23 mouse cellular contexts compared by ENCODE assay signal in the genomic region with DNA sequence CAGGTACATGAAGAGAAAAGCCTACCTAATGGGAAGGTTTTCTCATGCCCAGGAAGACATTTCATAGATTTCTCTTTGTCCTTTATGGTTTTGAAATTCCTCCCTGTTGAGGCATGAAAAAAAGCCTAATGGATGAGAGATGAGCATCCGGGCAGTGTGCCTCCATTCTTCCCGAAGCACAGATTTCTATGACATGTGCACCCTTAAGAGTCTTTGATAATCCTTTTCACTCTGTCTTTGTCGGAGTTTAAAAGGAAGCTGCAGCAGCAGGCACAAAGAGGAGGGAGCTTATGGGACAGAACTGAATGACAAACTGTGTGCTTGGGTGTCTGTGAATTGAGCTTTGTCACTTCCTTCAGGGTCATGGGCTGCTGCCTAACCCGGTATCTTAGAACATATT.
"Had no signal": no experiment of that assay in that cellular context is flagged by ENCODE, and none has a peak within 500 bp of the region (broad histone marks: within the 10 kb centered on the region; RNA-seq: fewer than 3 reads in every experiment).

No protein-coding gene starts in this region.

- H3K36me3 ChIP-seq: heart, embryonic 10.5 days; heart, embryonic 12.5 days; hindbrain, embryonic 10.5 days; hindbrain, embryonic 12.5 days; intestine, embryonic 15.5 days; limb, embryonic 10.5 days; limb, embryonic 12.5 days had no signal

- DNase-seq: gastrocnemius, postnatal 25 days; heart, adult 18-20 months; heart, postnatal 10 days; heart, postnatal 4 days; kidney, adult 18-20 months; kidney, adult 8-10 months; kidney, postnatal 10 days; kidney, postnatal 25 days; kidney, postnatal 4 days; liver had no signal

- H3K4me2 ChIP-seq: heart, embryonic 12.5 days; hindbrain, embryonic 12.5 days; hindbrain, embryonic 14.5 days; intestine, embryonic 15.5 days; limb, embryonic 12.5 days had no signal

- H3K27ac ChIP-seq: heart, embryonic 10.5 days; hindbrain, embryonic 10.5 days; hindbrain, embryonic 12.5 days; hindbrain, embryonic 14.5 days; intestine, embryonic 15.5 days; layer of hippocampus, adult 2 months; left cerebral cortex, adult 2 months; limb, embryonic 10.5 days; limb, embryonic 12.5 days had no signal

- H3K9me3 ChIP-seq: heart, embryonic 10.5 days; heart, embryonic 12.5 days; hindbrain, embryonic 10.5 days; hindbrain, embryonic 12.5 days; intestine, embryonic 15.5 days; limb, embryonic 10.5 days; limb, embryonic 12.5 days had no signal

- H3K4me3 ChIP-seq: heart, embryonic 10.5 days; heart, embryonic 12.5 days; hindbrain, embryonic 10.5 days; hindbrain, embryonic 12.5 days; intestine, embryonic 15.5 days; layer of hippocampus, adult 2 months; left cerebral cortex, adult 2 months; limb, embryonic 10.5 days; limb, embryonic 12.5 days had no signal

- H3K4me1 ChIP-seq: heart, embryonic 10.5 days; heart, embryonic 12.5 days; hindbrain, embryonic 10.5 days; hindbrain, embryonic 12.5 days; intestine, embryonic 15.5 days; limb, embryonic 10.5 days; limb, embryonic 12.5 days had no signal

- H3K9ac ChIP-seq: heart, embryonic 12.5 days; hindbrain, embryonic 12.5 days; hindbrain, embryonic 14.5 days; intestine, embryonic 15.5 days; limb, embryonic 12.5 days had no signal

- H3K27me3 ChIP-seq: heart, embryonic 12.5 days; hindbrain, embryonic 12.5 days; intestine, embryonic 15.5 days; limb, embryonic 12.5 days had no signal

- ATAC-seq: hindbrain, embryonic 16.5 days; inflammation-experienced regulatory T-cells, adult 6 months; intestine, embryonic 15.5 days; intestine, postnatal 0 days had no signal
